Mouse (Mus musculus): ENCODE results near the gene Cadm2.

The Cadm2 gene

DNA sequence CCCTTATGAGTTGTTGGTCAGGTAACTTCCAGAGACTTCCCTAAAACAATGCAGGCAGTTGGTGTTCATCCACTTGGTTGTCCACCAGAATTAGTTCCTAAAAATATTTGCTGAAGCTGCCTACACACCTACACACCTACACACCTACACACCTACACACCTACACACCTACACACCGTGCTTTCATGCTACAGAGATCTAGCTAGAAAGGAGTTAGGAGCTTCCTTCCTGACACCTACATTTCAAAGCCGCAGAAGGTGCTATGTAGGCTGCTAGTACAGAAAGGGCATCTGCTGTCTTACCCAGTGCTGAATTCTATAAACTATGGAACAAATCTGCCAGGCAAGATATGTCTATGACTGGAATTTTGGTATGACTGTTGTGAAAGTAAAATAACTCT is 872.2 kb downstream of the Cadm2 start:
- DNase-seq (ENCODE audit: low read depth), result no peak

DNA sequence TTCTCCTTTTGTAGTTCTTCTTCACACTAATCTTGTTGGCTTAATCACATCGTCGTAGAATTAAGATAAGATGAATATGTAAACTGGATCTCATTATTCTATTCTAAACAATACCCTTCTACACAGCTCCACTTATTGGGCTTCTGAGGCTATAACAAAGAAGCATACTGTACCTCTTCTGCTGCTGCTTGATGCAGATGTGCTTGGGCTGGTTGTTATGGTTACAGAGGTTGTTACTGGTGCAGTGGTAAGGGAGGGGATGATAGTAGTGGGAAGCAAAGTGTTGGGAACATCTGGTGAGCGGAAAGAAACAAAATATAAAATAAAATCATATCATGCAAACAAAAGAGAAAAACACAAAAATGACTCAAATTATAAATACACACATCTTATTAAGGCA is 889.5 kb downstream of the Cadm2 start:
- no peak for DNase-seq (ENCODE audit: low read depth)

DNA sequence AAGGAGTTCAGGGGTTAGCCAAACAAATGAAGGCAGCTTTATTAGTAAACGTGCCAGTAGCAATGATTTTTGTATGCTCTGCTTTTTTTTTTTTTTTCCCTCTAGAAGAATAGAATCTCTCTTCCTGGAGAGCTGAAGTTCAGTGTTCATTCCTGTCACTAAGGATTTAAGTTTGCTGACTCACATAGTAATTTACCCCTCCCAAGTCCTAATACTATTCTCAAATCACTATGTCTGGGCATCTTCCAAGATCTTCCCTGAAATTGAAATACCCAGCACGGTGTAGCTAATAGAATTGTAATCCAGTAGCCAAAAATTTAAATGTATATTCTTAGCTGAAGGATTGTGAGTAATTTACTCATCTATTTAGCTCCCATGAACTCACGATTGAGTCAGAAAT is 914.2 kb downstream of the Cadm2 start:
- no peak for DNase-seq (ENCODE audit: low read depth)

DNA sequence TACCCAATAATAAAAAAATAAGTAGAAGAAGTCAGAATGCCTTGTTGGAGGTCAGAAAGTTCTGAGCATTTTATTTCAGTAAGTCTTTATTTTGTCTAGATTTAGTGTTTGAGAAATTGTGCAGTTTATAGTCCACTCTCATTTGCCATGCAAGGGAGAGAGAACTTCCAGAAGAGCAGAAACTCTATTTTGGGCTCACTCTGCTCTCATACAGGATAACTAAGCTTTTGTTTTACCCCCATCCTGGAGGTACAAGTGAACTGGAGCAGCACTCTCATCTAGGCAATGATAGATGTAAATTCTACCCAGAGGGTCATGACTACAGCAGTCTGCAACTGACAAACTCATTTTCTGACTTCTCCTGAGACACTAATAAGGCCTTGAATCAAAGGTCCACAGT is 925.9 kb downstream of the Cadm2 start:
- DNase-seq (ENCODE audit: low read depth), result no peak

DNA sequence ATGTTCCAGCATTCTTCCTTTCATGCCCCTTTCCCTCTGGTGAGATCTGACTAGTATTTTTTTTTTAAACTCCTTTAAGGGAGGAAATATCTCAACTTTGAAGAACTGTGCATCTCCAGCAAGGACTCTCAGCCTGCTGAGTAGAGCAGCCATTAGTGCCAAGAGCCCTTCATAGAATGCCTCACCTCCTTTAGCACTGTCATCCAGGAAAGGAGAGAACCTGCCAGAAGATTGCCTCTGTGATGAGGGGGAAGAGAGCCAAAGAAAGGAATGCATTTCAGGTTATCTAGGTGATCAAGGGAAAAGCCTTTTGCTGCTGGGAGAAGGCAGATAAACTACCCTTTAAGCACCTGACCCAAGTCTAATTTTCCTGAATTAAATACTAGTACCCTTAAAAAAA is 943.5 kb downstream of the Cadm2 start:
- DNase-seq (ENCODE audit: low read depth), result no peak

DNA sequence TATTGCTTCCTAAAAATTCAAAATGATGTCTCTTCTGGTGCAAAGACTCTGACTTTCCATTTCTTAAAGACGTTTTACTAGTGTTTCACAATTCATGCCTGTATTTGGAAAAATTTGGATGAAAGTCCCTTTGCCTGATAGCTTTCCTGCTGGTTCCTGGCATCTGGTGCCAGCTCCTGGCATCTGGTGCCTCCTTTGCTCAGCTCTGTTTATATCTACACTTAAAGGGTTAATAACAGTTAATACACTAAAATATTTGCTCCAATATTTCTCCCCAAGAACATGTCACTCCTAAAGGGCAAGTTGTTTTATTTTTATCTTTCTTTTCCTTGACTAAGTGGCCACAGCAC is 969.7 kb downstream of the Cadm2 start:
- no peak for DNase-seq (ENCODE audit: low read depth)

- DNase-seq (ENCODE audit: low read depth), result no peak
These were observed 970.2 kb downstream of the Cadm2 start for GRCm38 (mm10) chr16:66650348-66651012.

GRCm38 (mm10) chr16:66647798-66648197 is 972.9 kb downstream of the Cadm2 start:
- DNase-seq (ENCODE audit: low read depth), result no peak

DNA sequence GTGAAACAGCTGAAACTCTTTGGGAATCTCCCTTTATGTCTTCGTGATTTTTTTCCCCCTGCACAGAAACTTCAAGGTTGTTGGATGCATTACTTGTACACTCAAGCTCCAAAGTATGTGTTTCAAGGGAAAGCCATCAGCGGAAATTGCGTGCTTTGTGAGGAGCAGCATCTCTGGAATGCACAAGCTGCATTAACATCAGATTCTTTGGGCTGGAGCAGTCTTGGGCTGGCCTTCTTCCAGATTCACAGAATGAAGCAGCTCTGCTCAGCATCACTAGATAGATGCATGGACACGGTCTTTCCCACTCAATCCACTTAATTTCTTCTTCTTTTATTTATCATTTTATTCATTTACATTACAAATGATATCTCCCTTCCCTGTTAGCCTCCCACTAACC is 977.1 kb downstream of the Cadm2 start:
- no peak for DNase-seq (ENCODE audit: low read depth)

GRCm38 (mm10) chr16:66627527-66627926 is 993.2 kb downstream of the Cadm2 start:
- DNase-seq (ENCODE audit: low read depth), result no peak

DNA sequence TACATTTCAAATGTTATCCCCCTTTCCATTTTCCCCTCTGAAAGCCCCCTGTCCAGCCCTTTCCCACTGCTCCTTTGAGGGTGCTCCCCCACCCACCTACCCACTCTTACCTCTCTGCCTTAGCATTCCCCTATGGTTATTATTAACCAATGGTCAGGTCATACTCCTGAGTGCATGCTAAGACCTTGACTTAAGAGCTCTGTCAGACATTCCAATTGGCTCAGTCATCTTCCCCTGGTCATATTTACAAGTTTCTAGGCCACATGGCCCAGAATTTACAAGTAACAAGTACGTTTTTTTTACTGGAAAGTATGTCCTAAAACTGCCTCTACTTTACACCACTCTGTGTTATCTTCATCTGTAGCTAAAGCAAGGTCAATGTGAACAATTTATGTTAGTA is 998.3 kb downstream of the Cadm2 start:
- no peak for DNase-seq (ENCODE audit: low read depth)

GRCm38 (mm10) chr16:66612624-66613023 is 1008.1 kb downstream of the Cadm2 start:
- no peak for DNase-seq (ENCODE audit: low read depth)
